Mouse (Mus musculus): ENCODE results near the gene Snx33. TPM values are rescaled to one million over a fixed set of nuclear protein-coding genes. Genes with fewer than 3 reads are reported as not detected.
"Not testable (repeated sequence)": the region's sequence is repeated elsewhere in the genome, so short reads cannot be mapped to it uniquely, and the experiment has no call there.

Snx33 gene
- total RNA-seq, 1 experiment from 2014 or later = 7.1 TPM

- ATAC-seq (replicated peaks; ENCODE audit: insufficient number of reproducible peaks, low FRiP score, low TSS enrichment, poor library complexity, severe bottlenecking) = no peak
Observed at GRCm38 (mm10) chr9:56927191-56928012, 769 bp downstream of the Snx33 start.

- ATAC-seq (replicated peaks; ENCODE audit: insufficient number of reproducible peaks, low FRiP score, low TSS enrichment, poor library complexity, severe bottlenecking) = no peak
Observed at GRCm38 (mm10) chr9:56926387-56926786, 1.8 kb downstream of the Snx33 start.

DNA sequence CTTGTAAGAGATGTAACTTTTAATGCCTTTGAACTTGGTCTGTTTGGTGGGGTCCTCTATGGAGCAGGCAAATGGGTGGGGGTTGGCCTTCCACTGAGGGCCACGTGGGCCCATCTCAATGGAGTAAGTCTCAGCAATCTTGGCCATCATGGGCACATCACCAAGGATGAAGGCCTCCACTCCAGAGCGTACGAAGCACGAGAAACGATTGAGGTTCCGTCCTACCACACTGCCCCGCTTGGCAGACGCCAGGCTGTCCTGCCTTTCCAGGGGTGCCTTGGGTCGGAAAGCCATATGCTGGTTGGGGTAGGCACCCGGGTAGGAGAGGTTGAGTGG is 2.2 kb downstream of the Snx33 start:
- ATAC-seq (replicated peaks; ENCODE audit: insufficient number of reproducible peaks, low FRiP score, low TSS enrichment, poor library complexity, severe bottlenecking) = no peak

DNA sequence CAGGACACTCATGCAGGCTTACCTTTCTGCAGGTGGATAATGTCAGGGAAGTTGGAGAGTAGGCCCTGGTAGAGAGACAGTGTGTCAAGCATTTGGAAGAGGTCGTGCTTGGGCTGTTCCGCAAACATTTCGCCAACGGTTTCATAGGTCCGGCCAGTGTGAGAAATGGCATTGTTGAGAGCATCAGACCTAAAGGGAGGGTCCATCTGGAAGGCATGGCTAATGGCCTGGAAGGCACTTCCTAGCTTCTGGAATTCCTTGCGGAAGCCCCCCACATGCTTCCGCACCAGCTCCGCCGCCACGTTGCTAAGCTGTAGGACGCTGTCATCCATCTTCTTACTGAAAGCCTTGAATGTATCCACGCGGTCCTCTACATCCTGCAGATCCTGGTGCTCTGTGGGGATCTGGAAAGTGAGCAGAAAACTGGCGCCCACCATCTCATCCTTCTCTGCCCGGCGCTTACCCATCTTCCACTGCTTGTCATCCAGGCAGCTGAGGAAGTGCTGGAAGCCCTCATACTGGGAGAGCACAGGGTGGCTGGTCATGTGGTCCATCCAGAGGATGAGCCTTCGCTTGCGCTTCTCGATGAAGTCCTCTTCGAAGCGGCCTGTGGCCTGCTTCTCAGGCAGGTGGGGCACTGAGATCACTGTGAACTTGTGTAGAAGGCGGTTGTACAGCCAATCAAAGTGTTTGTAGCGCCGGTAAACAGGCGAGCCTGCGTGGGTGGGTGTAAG is 2.7 kb downstream of the Snx33 start:
- no peak for ATAC-seq (replicated peaks; ENCODE audit: insufficient number of reproducible peaks, low FRiP score, low TSS enrichment, poor library complexity, severe bottlenecking)

GRCm38 (mm10) chr9:56924651-56925027 is 3.5 kb downstream of the Snx33 start:
- no peak for ATAC-seq (replicated peaks; ENCODE audit: insufficient number of reproducible peaks, low FRiP score, low TSS enrichment, poor library complexity, severe bottlenecking)

- no peak for ATAC-seq (replicated peaks; ENCODE audit: insufficient number of reproducible peaks, low FRiP score, low TSS enrichment, poor library complexity, severe bottlenecking)
Observed at GRCm38 (mm10) chr9:56923841-56924650, 4.1 kb downstream of the Snx33 start.

GRCm38 (mm10) chr9:56922746-56923145 is 5.4 kb downstream of the Snx33 start:
- no peak for ATAC-seq (replicated peaks; ENCODE audit: insufficient number of reproducible peaks, low FRiP score, low TSS enrichment, poor library complexity, severe bottlenecking)

- no peak for ATAC-seq (replicated peaks; ENCODE audit: insufficient number of reproducible peaks, low FRiP score, low TSS enrichment, poor library complexity, severe bottlenecking)
Observed at GRCm38 (mm10) chr9:56918466-56918865, 9.7 kb downstream of the Snx33 start.

DNA sequence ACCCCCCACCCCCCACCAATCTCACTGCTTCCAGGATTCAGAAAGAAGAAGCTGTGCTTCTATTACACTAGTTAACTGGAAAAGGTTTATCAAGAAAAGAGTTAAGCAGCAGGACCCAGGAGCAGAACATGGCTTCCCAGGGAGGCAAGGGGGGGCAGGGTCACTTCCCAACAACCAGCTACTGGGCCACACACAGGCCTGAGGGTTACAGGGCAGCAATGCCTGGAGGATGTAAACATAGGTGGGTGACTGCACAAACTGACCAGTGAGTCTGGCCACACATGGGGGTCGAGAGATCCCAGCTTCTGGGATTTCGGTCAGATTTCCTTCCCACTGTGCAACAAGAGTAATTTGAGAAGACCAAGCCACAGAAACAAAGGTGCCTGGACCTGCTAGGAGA is 11.0 kb downstream of the Snx33 start:
- no peak for ATAC-seq (replicated peaks; ENCODE audit: insufficient number of reproducible peaks, low FRiP score, low TSS enrichment, poor library complexity, severe bottlenecking)

DNA sequence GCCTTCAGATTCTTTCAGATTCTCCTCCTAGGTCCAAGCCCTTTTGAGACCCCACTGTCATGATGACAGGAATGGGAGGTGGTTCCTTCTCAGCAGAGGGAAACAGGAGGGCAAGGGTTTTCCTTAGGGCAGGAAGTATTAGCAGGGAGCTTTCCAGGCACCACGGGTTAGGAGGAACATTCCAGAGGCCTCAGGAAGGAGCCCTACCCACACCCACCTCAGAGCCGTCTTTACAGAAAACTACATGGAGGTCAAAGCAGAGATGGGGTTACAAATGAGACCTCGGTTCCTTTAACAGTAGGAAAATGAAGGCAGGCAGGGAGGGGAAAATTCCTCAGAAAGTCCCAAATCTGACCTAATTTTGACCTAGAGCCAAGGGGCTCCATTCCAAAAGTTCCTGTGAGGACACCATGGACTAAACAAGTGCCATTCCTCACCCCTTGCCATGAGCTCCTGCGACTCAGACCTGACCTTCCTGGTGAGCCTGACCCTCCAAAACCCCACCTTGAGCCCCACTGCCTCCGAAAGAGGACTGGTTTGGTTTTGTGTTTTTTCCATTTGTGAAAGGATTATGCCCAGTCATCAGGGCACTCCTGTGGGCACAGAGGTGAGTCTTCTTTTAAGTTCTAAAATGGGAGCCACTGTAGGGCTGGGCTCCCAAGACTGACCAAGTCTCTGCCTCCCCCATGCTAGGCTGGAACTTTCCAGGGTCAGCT is 12.3 kb downstream of the Snx33 start:
- ATAC-seq (replicated peaks; ENCODE audit: insufficient number of reproducible peaks, low FRiP score, low TSS enrichment, poor library complexity, severe bottlenecking) = no peak

- no peak for ATAC-seq (replicated peaks; ENCODE audit: insufficient number of reproducible peaks, low FRiP score, low TSS enrichment, poor library complexity, severe bottlenecking)
Observed at GRCm38 (mm10) chr9:56915116-56915515, 13.1 kb downstream of the Snx33 start.

GRCm38 (mm10) chr9:56913991-56914390 is 14.2 kb downstream of the Snx33 start:
- ATAC-seq (replicated peaks; ENCODE audit: insufficient number of reproducible peaks, low FRiP score, low TSS enrichment, poor library complexity, severe bottlenecking) = no peak

DNA sequence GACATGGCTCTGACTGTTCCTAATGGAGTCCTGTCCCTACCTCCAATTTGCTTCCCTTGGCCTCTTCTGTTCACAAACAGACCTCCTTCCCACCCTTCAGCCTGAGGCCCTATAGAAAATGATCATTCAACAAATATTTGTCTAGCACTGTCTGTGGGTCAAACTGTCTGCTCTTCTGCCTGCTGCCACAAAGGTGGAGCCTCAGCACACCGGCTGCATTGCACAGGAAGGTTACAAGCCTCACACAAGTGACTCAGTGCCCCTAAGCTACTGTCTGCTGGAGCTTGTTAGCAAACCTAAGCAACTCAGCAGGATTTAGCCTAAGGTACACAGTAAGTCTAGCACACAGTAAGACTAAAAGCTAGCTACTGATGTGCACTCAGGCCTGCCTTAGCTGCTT is 17.2 kb downstream of the Snx33 start:
- ATAC-seq (replicated peaks; ENCODE audit: insufficient number of reproducible peaks, low FRiP score, low TSS enrichment, poor library complexity, severe bottlenecking) = no peak

- not testable (repeated sequence) for ATAC-seq (replicated peaks; ENCODE audit: insufficient number of reproducible peaks, low FRiP score, low TSS enrichment, poor library complexity, severe bottlenecking)
Observed at GRCm38 (mm10) chr9:56909991-56910390, 18.2 kb downstream of the Snx33 start.

DNA sequence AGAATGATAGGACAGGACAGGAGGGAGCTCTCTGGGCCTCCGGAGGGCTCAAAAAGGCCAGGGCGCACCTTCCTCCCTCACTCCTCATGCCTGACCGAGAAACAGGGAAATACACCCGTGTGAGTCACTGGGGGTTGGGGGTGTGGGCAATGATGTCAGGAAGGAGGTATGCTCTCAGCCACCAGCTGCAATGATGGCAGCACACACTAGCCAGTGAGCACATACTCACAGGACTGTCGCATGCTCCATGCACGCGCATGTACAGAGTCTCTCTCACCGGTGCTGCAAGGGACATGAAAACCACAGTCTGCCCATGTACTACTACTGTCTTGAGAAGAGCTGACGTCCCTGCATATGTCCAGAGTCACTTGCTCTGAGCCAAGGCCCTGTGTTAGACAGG is 20.6 kb downstream of the Snx33 start:
- 0 out of 2 replicates have a peak, but pooled peaks have one; percentile 17 for ATAC-seq (replicated peaks; ENCODE audit: insufficient number of reproducible peaks, low FRiP score, low TSS enrichment, poor library complexity, severe bottlenecking)

DNA sequence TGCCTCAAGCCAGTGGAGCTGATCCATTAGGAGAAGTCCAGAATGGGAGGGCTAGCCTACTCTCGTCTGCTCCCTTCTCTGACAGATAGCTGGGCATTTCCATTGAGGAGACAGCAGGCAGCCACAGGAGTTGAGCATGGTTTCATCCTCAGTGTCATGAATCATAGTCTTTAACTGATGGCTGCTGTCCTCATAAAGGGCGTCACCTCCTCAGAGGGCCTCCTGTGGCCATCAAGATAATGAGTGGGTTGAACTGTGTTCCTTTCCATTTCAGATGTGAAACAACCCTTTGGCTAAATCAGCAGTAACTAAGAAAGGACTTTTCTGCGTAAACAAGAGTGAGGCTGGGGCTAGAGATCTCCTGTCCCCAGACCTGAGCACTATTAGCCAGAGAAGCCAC is 24.5 kb downstream of the Snx33 start:
- ATAC-seq (replicated peaks; ENCODE audit: insufficient number of reproducible peaks, low FRiP score, low TSS enrichment, poor library complexity, severe bottlenecking) = no peak

- no peak for ATAC-seq (replicated peaks; ENCODE audit: insufficient number of reproducible peaks, low FRiP score, low TSS enrichment, poor library complexity, severe bottlenecking)
Observed at GRCm38 (mm10) chr9:56901187-56901586, 27.0 kb downstream of the Snx33 start.

DNA sequence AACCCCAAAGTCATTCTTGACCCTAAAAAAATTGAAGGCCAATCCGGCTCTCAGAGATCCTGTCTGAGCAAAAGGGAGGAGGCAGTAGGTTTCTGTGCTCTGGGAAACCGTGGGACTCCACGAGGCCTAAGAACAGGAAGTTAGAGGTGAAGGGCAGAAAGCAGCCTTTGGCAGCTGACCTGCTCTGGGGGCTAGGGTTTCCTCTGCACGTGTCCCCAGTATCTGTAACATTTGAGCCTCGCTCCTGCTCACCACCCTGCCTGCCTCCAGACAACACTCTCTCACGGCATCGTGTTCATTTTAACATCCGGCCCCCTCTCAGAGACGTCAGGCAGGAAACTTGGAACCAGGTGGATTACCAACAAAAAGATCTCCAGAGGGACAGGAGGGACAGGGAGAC is 27.6 kb downstream of the Snx33 start:
- ATAC-seq (replicated peaks; ENCODE audit: insufficient number of reproducible peaks, low FRiP score, low TSS enrichment, poor library complexity, severe bottlenecking) = no peak

GRCm38 (mm10) chr9:56900060-56900459 is 28.1 kb downstream of the Snx33 start:
- ATAC-seq (replicated peaks; ENCODE audit: insufficient number of reproducible peaks, low FRiP score, low TSS enrichment, poor library complexity, severe bottlenecking) = no peak
